Mouse (Mus musculus): Measurements from ENCODE around the gene Pla2g4e.
A peak's percentile ranks its signal among the peaks of the same experiment; 100 is the strongest.

Gene Pla2g4e

DNA sequence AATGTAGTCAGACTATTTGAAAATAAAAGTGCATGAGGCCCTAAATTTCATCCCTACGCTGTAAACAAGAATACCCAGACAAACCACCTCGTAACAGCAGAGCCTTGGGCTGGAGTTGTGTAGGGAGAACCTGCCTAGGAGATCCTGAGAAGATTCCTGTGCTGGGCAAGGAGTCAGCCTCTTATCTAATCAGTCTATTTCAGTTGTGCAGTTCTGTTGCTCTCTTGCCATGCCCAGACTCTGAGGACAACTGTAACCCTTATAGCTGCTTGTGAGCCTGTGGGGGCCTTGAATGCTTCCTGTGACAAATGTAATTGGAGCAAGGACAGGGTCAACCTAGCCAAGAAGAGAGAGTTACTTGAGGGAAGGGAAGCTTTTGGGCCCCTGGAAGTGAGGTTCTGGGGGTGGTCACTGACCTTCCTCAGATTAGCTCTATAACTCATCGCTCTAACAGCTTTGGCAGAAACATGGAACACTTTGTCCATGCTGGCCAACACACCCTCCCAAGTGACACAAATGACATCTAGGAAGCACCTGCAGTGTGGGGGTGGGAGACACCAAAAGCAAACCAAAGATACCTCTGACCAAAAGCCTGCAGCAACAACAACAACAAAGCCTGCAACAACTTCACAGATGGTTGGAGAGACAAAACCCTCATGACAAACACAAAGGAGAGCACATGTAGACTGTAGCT is 9.0 kb downstream of the Pla2g4e start:
- no peak for DNase-seq

DNA sequence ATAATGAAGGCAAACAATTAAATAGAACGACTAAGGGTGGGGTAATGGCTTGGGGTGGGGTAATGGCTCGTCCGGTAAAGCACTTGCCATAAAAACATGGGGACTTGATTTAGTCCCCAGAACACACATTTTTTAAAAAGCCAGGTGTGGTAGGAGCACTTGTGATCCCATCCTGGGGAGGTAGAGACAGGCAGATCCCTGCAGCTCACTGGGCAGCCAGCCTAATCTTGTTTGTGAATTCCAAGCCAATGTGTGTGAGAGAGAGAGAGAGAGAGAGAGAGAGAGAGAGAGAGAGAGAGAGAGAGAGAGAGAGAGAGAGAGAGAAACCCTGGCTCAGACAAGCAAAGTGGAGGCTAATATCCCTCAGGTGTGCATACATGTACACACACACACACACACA is 9.8 kb downstream of the Pla2g4e start:
- peak; percentile 38 for DNase-seq

DNA sequence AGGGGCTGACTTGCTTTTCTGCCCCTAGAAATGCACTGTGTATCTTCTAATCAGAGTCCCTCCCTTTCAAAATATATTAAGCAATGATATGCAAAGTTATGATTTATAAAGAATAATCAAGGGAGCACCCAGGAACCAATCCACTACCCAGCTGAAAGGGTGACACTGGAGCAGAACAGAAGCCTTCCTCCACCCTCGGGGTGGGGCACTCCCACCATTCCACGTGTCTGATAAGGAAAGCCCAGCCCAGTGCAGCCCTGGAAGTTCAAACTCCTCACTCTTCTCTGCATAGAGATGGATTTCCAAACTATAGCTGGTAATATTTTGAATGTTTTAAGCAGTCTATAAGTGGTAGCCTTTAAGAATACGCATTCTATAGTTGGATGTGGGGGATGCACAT is 13.5 kb downstream of the Pla2g4e start:
- DNase-seq: no peak

DNA sequence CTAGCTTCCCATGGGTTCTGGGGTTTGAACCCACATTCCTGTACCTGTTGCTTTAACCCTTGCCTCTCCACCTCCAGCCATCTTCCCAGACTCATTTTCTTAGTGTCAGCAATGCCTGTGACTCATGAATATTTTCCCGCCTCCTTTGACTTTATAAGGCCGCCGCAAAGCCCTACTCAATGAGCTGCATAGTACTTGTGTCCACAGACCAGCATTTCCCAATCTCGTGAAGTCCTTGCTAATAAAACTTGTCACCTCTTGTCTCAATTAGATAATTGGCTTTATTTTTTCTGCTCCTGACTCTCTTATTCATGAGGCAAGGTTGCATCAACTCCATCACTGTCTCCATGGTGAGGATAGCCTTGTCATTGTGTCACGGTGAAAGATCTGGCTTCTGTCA is 30.5 kb downstream of the Pla2g4e start:
- no peak for DNase-seq

DNA sequence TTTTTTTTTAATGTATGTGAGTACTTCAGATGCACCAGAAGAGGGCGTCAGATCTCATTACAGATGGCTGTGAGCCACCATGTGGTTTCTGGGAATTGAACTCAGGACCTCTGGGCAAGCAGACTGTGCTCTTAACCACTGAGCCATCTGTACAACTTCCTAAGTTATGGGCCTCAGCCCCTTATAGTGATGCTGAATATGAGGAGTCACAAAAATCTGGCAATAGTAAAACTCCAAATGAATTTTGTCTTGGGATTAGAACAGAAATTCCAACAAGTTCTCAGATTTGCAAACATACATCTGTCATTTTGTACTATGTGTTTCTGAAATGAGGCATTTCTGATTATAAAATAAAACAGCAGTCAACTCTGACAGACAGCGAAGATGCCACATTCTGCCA is 33.7 kb downstream of the Pla2g4e start:
- no peak for DNase-seq

DNA sequence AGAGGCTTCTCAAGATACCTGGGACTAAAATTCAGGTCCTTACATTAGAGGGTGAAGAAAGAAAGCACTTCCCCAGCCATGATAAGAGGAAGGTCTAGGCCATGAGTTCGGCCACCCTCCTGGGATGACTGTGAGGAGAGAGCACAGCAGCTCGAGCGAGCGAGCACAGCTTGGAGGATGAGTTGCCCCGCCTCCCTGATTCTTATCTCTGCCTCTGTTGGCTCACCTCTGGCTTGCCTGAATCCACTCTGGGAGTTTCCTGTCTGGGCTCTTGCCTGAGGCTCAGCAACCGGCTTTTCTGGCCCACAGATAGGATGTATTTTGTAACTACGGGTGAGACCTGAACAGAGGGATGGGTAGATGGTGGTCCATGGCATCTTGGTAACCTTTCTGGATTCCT is 37.2 kb downstream of the Pla2g4e start:
- DNase-seq: no peak

DNA sequence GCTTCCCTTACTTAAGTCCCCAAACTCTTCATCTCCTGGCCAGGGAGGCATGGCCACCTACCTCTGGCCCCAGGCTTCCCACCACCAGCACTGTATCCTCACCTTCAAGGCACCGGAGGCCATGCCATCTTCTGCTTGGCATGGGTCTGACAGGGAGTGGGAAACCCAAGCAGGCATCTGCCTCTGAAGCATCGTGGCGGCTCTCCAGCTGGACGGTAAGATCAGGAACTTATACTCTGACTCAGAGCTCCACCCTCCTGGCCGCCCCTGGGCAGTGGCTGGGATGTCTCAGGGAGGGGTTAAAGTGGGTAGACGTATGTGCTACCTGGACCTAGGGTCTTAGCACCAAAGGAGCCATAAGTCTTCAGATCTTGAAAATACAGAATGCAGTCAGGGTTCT is 38.1 kb downstream of the Pla2g4e start:
- DNase-seq: no peak

DNA sequence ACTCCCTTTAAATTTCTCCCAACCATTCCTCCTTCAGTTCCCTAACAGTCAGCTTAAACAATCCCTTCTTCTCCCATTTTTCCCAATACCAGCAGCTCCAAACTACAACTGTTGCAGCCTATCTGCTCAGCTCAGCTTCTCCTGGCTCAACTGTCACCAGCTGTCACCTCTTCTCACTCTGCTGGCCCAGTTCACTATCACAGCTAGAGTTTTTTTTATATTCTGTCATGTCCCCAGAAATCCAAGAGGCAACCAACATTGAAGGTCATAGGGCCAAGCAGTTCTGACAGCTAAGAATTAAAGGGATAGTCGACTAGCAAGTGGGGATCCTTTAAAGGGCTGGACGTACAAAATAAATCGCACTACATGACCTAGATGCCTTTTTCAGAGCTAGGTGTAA is 41.4 kb downstream of the Pla2g4e start:
- no peak for DNase-seq

DNA sequence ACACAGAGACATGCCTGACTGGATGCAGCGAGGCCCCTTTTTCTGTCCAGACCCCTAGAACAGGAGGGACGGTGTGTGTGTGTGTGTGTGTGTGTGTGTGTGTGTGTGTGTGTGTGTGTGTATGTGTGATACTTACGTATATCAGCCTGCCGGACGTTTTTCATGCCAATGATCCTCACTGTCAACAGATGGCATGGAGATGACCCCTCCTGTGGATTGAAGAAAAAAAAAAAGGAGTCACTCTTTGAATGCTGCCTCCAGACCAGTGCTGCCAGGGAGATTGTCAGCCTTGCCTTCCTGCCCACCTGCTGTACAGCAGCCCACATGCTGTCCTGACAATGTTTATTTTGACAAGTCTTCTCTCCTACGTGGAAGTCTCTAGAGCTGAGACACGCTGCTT is 45.1 kb downstream of the Pla2g4e start:
- peak; percentile 32 for DNase-seq

DNA sequence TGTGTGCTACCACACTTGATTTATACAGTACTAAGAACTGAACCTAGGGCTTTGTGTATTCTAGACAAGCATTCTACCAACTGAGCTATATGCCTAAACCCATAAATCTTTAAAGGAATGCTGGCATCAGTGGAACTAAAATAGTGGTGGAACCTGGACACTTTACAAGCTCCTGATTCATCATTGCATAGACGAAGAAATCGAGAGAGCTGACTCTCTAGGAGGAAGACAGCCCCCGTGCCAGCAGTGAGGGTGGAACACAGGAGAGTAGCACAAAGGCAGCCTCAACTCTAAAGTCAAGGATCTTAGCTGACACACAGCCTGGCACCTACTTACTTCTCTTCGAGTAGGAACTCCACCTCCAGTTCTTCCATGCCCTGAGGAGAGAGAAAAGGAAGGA is 57.0 kb downstream of the Pla2g4e start:
- DNase-seq: no peak

DNA sequence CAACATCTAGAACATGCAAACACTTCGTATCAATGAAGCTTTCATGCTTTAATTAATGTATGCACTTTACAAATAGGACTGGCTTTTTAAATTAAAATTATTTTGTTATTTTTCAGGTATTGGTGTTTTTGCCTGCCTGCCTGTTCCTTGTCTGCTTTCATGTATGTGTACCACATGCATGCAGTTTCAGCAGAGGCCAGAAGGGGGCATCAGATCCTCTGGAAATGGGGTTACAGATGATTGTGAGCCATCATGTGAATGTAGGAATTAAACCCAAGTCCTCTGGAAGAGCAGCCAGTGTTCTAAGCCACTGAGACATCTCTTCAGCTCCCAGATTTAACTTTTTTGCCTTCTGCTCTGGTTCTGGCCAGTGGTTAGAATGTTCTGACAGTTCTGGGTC is 57.6 kb downstream of the Pla2g4e start:
- DNase-seq: no peak

DNA sequence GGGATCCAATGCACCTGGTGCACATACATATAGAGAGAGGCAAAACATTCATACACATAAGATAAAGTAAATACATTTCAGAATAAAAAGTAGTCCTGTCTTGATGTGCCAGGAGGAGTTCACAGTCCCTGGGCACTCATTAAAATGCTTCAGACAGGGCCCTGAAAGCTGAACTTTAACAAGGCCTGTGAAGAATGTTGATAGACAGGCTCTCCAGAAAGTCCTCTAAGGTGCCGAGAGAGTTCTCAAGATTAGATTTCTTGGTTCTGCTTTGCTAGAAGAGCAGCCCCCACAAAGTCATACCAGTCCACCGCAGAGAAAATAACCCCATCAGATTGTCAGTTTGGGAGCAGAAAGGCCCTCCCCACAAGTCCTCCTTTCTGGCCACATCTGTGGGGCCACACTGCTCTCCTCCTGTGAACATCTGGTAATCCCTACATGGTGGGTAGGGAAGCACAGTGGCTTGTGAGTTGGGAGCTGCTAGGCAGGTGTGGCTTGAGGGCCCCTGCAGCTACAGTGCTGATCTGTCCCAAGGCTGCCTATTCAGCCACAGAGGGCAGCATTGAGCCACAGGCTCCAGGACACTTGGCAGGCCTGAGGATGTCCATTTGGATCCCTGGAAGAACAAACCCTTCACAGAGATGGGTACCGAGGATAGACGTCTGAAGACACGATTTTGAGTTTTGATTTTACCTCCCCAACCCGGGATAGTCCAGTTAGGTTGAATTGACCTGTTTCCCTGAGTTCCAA is 59.4 kb downstream of the Pla2g4e start:
- no peak for DNase-seq

DNA sequence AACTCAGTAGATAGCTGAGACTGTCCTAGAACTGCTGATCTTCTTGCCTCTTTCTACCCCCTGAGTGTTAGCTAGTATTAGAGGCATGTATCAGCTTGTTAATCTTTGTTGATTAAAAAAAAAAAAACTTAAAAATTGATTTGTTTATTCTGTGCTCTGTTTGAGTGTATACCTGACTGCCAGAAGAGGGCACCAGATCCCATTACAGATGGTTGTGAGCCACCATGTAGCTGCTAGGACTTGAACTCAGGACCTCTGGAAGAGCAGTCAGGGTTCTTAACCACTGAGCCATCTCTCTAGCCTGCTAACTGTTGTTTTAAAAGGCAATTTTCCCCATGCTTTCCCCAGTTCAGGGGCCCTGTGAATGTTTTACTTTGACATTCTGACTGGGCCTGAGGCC is 66.2 kb downstream of the Pla2g4e start:
- DNase-seq: no peak

DNA sequence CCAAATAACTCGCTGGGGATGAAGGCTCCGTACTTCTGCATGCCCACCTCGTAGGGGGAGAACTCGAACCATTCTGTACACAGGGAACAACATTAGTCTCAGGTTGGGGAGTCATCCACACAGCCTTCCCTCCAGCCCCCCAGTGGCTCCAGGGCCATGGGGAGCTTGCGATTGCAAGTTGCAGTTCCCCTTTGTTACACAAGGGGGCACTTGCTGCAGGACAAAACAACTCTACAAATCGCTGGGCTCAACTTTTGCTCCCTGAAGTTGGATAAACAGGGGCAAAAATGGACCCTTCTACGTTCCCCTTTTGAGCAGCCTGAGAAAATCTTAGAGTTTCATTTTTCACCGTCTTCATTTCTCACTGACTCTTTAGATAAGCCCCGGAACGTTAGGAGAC is 71.4 kb downstream of the Pla2g4e start:
- peak; percentile 55 for DNase-seq

DNA sequence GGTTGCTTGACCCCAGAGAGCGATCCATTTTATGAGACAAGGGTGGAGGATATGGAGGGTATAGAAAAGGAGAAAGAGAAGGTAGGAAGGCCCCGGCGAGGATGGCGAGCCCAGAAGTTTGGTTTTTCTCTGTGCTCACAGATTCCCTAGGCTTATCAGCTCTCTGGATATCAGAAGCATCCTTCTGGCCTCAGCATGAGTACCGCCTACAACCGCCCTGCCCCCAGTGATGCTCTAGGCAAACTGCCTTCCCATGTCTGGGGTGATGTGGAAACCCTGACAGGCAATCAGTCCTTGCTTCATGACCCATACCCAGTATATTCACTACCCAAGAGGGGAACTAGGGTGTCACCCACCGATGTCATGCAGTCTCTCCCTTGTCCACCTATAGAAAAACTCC is 73.8 kb downstream of the Pla2g4e start:
- no peak for DNase-seq

DNA sequence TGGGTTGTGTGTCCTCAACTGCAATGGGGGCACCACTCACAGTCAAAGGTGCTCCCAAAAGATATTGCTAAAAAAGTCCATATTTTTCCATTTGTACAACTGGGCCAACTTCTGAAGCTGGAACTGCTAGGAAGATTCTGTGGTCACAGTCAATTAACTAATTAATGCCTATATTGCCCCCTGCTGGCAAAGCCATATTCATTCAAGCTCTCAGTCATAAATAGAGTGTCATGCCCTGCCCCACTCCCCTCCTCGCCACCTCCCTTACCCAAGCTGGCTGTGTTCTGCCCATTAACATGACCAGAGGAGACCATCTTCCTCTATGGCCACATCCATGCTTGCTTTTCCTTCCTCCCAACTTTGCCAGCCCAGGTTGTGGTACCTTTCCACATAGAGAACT is 74.4 kb downstream of the Pla2g4e start:
- DNase-seq: no peak

DNA sequence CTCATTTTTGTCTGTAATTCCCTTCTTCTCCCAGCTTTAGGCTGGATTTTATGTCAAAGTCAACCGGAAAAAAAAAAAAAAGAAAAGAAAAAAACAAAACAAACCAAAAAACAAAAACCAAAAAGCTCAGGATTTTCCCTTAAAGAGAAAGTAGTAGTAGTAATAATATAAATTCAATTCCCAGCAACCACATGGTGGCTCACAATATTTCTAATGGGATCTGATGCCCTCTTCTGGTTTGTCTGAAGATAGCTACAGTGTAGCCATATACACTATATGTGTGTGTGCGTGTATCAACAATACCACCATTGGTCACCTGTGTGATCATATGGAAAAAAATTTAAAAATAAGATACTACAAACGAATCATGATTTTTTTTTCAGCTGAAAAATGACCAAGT is 75.8 kb downstream of the Pla2g4e start:
- DNase-seq: no peak

DNA sequence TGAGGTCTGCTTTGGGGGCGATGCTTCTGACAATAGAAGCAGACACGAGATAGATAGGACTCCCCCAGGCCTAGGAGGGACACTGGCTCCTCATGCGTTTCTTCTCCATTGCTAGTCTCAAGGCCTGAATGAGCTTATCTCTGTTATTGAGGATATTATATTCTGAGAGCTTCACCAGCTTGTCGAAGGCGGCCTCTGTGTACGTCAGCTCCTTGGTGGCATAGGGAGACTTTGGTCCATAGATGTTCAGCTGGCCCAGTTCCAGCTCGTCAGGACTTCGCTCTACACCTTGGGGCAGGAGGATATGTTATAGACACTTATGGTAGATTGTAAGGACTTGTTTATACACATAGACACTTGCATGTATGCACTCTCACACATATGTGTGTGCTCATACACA is 77.4 kb downstream of the Pla2g4e start:
- no peak for DNase-seq

DNA sequence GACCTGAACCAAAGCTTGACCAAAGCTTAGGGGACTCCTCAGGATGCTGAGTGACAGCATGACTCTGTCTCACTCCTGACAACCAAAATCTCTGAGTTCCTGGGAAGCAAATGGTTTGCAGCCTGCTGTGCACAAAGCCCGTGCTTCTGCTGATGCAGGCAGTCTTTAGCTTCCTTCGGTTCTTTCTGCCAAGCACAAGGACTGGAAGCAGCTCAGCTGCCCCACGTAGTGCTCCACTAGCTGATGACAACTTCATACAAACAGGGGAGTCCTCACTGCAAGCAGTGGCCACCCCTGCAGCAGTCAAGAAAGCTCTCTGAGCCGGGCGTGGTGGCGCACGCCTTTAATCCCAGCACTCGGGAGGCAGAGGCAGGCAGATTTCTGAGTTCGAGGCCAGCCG is 79.7 kb downstream of the Pla2g4e start:
- DNase-seq: no peak

DNA sequence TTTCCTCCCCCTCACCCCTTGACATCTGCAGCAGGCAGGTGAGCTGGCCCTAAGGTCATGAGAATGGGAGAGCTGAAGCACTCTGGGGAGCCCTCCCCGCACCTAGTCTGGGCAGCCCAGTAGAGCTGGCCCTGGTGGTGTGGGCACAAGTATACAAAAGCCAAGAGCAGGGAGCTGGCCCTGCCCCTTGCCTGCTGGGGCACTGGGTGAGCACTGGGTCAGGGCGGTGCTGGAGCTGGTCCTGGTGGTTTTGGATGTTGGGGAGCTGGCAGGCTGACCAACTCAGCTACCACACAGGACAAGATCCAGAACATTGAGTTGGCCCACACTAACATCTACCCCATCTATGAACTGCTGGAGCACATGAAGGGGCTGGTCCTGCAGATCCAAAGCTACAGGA is 85.7 kb downstream of the Pla2g4e start:
- DNase-seq: no peak

DNA sequence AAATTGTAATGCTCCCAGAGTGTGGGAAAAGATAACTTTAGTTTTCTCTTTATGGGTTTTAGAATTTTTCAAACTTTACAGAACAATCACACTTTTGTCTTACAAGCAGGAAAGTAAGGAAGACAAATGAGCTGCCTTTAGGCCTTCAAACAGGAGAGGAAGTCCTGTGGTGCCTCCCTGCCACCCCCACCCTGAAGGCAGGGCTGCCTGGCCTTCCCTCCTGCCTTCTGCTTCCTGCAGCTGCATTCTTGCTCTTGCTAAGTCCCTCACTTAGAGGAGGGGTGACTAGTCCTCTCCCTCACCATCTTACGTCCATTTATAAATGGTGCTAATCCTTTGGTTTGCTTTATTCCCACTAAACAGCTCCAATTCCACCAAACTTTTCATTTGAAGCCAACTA is 86.3 kb downstream of the Pla2g4e start:
- DNase-seq: no peak

DNA sequence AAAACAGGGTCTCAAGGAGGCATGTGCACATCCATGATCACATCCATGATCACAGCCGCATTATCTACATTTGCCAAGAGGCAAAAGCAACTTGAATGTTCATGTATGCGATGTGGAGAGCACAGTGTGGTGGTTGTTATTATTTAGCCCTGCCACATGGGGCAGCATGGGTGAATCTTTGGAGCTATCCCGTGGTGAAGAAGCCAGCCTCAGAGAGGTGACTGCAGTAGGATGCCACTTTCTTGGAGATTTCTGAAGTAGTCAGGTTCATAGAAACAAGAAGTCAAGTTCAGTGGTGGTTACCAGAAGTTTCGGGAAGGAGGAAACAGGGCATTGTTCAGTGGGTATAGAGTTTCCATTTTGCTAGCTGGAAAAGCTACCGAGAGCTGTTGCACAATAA is 87.1 kb downstream of the Pla2g4e start:
- DNase-seq: no peak

DNA sequence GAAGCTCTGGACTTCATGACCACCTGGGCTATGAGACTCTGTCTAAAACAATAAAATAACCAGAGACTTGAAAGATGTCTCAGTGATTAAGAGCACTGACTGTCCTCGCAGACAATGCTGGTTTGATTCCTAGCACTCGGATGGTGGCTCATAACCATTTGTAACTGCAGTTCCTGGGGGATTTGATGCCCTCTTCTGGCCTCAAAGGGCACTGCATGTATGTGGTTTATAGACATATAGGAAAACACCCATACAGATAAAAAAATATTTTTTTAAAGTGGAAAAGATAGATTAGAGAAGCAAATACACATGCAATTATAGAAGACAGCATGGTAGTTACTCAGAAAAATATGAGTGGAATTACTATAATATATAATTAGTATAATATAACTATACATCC is 87.5 kb downstream of the Pla2g4e start:
- no peak for DNase-seq

DNA sequence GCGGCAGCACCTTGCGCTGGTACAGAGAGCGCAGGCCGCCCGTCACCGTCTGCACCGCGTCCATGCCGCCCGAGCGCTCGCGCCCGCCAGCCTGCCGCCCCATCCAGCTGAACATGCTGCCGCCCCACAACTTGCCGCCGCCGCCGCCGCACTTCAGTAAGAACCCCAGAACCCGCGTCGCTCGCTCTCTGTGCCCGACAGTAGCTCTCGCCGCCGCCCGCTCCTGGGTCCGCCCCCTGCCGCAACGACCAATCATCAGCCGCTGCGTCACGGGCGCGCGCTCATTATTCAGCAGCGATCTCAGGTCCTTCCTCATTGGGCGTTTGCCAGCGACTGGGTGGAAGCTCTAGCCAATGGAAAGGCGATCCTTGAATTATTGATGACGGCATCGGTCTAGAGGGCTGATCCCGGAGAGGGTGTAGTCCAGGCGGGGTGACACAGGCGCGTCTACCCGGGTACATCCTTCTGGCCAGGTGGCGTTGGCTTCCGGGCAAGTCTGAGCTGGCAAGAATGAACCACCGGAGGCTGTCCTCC is 90.7 kb downstream of the Pla2g4e start, which contains the start of gene Ehd4:
Ehd4 (minus strand) TSS at position 246 of the 534 bp plus-strand sequence.
- DNase-seq: peak; percentile 99

Data from cerebellum, adult 11 months (tissue).